Mouse (Mus musculus): ENCODE measurements around the gene Elp6. TPM values are rescaled to one million over a fixed set of nuclear protein-coding genes. Genes with fewer than 3 reads are reported as not detected.
A peak's percentile ranks its signal among the peaks of the same experiment; 100 is the strongest.
"Not testable (repeated sequence)": the region's sequence is repeated elsewhere in the genome, so short reads cannot be mapped to it uniquely, and the experiment has no call there.

The Elp6 gene
- polyA plus RNA-seq, 1 experiment from 2014 or later = 16.5 TPM

DNA sequence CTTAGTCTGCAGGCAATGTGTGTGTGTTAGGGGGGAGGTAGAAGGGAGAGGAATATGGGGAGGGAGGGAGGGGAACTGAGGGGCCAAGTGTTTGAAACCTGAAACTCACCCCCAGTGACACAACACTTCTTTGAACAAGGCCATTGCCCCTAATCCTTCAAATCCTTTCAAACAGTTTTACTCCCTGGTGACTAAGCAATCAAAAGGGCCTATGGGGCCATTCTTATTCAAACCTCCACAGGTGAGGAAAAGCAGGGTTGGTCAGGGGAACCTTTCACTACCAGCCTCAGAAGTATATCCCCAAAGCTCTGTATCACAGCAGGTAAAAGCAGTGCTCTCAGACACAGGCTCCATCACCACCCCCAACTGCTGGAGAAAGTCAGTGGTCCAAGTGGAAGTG lies 18.0 kb downstream of the Elp6 start:
- Histone ChIP-seq H3K36me3 (peaks cover 41% of the 10 kb centered on the region), H3K27me3 (replicated peaks) (no peaks in the 10 kb centered on the region), H3K4me2 (no peak overlapping the region), H3K4me3 (no peak overlapping the region), H3K9me3 (replicated peaks) (no peaks in the 10 kb centered on the region), H3K27ac (no peak overlapping the region), H3K4me1 (peaks cover 3% of the 10 kb centered on the region; the same call in 1 of the 2 replicates), H3K9ac (no peak overlapping the region)
- no peak for ATAC-seq

GRCm38 (mm10) chr9:110324181-110324580 lies 19.2 kb downstream of the Elp6 start:
- H3K9ac ChIP-seq = no peak overlapping the region
- H3K27me3 ChIP-seq (replicated peaks) = no peaks in the 10 kb centered on the region
- 64% methylated on average over 1 of the region's 1 CpGs for WGBS (ENCODE audit: insufficient replicate concordance)
- H3K4me3 ChIP-seq = no peak overlapping the region
- H3K4me1 ChIP-seq = peaks cover 14% of the 10 kb centered on the region
- no peaks in the 10 kb centered on the region for H3K9me3 ChIP-seq (replicated peaks)
- H3K4me2 ChIP-seq = no peak overlapping the region
- peaks cover 29% of the 10 kb centered on the region for H3K36me3 ChIP-seq
- H3K27ac ChIP-seq = no peak overlapping the region
- ATAC-seq = no peak

GRCm38 (mm10) chr9:110328178-110328577 lies 23.2 kb downstream of the Elp6 start:
- no peaks in the 10 kb centered on the region for H3K36me3 ChIP-seq
- H3K4me1 ChIP-seq = peaks cover 24% of the 10 kb centered on the region
- 19% methylated on average over 2 of the region's 2 CpGs for WGBS (ENCODE audit: insufficient replicate concordance)
- H3K4me2 ChIP-seq = no peak overlapping the region
- no peak overlapping the region for H3K27ac ChIP-seq
- H3K27me3 ChIP-seq (replicated peaks) = no peaks in the 10 kb centered on the region
- no peak for ATAC-seq
- H3K9me3 ChIP-seq (replicated peaks) = no peaks in the 10 kb centered on the region
- H3K4me3 ChIP-seq = no peak overlapping the region
- H3K9ac ChIP-seq = no peak overlapping the region

- Histone ChIP-seq H3K36me3 (no peaks in the 10 kb centered on the region), H3K27ac (no peak overlapping the region), H3K4me1 (peaks cover 29% of the 10 kb centered on the region), H3K4me3 (no peak overlapping the region), H3K27me3 (replicated peaks) (no peaks in the 10 kb centered on the region), H3K9ac (no peak overlapping the region), H3K9me3 (replicated peaks) (no peaks in the 10 kb centered on the region), H3K4me2 (peak overlapping the region; percentile 16; the same call in 1 of the 2 replicates)
- 18% methylated on average over 5 of the region's 5 CpGs for WGBS (ENCODE audit: insufficient replicate concordance)
- ATAC-seq = no peak
Observed at GRCm38 (mm10) chr9:110328946-110329630, 24.1 kb downstream of the Elp6 start.

DNA sequence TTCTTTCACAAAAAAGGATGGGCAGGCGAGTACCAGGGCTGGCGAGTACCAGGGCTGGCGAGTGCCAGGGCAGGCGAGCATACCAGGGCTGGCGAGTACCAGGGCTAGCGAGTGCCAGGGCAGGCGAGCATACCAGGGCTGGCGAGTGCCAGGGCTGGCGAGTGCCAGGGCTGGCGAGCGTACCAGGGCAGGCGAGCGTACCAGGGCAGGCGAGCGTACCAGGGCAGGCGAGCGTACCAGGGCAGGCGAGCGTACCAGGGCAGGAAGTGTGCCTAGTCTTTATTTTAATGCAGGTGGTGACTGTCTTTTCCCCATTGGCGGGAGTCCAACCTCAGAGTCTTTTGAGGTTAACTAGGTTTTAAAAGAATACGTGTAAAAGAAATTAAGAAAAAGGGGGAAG lies 24.7 kb downstream of the Elp6 start:
- H3K9me3 ChIP-seq (replicated peaks) = no peaks in the 10 kb centered on the region
- 74% methylated on average over 21 of the region's 21 CpGs for WGBS (ENCODE audit: insufficient replicate concordance)
- peaks cover 35% of the 10 kb centered on the region for H3K4me1 ChIP-seq
- H3K36me3 ChIP-seq = no peaks in the 10 kb centered on the region
- H3K4me3 ChIP-seq = no peak overlapping the region
- H3K27me3 ChIP-seq (replicated peaks) = no peaks in the 10 kb centered on the region
- H3K4me2 ChIP-seq = peak overlapping the region; percentile 16; the same call in 1 of the 2 replicates
- no peak overlapping the region for H3K9ac ChIP-seq
- ATAC-seq = no peak
- H3K27ac ChIP-seq = no peak overlapping the region

- H3K36me3 ChIP-seq = no peaks in the 10 kb centered on the region
- H3K9ac ChIP-seq = no peak overlapping the region
- H3K4me2 ChIP-seq = no peak overlapping the region
- H3K9me3 ChIP-seq (replicated peaks) = no peaks in the 10 kb centered on the region
- no peak overlapping the region for H3K27ac ChIP-seq
- 44% methylated on average over 6 of the region's 6 CpGs for WGBS (ENCODE audit: insufficient replicate concordance)
- no peak for ATAC-seq
- no peak overlapping the region for H3K4me3 ChIP-seq
- H3K4me1 ChIP-seq = peaks cover 41% of the 10 kb centered on the region
- H3K27me3 ChIP-seq (replicated peaks) = no peaks in the 10 kb centered on the region
Observed at GRCm38 (mm10) chr9:110330341-110330740, 25.4 kb downstream of the Elp6 start.

DNA sequence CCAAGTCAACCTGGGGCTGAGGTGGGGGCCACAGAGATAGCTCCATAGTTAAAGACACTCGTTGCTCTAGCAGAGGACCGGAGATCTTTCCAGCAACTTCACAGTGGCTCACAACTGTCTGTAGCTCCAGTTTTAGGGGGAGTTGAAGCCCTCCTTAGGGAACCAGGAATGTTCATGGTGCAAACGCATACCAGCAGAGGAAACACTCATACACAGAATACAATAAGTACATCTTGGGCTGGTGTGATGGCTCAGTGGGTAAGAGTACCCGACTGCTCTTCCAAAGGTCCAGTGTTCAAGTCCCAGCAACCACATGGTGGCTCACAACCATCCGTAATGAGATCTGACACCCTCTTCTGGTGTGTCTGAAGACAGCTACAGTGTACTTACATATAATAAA lies 25.9 kb downstream of the Elp6 start:
- H3K4me3 ChIP-seq; H3K9ac ChIP-seq; H3K9me3 ChIP-seq (replicated peaks); H3K4me2 ChIP-seq; H3K27me3 ChIP-seq (replicated peaks); ATAC-seq; H3K27ac ChIP-seq; H3K36me3 ChIP-seq: not testable (repeated sequence)
- H3K4me1 ChIP-seq = peaks cover 46% of the 10 kb centered on the region
- 77% methylated on average over 5 of the region's 5 CpGs for WGBS (ENCODE audit: insufficient replicate concordance)

- Histone ChIP-seq H3K36me3 (no peaks in the 10 kb centered on the region), H3K27me3 (replicated peaks) (no peaks in the 10 kb centered on the region), H3K27ac (peak within 1 kb of the TSS; percentile 72), H3K9ac (peak within 1 kb of the TSS; percentile 88), H3K4me1 (peaks cover 54% of the 10 kb centered on the region), H3K9me3 (replicated peaks) (no peaks in the 10 kb centered on the region), H3K4me3 (peak within 1 kb of the TSS; percentile 87), H3K4me2 (peak within 1 kb of the TSS; percentile 96)
- peak; percentile 93 for ATAC-seq
- under 1% methylated on average over 75 of the region's 78 CpGs for WGBS (ENCODE audit: insufficient replicate concordance)
Observed at GRCm38 (mm10) chr9:110333135-110333895, 28.3 kb downstream of the Elp6 start, which contains the start of gene Scap. Gene Scap (plus strand): TSS chr9:110333288.

GRCm38 (mm10) chr9:110333896-110334259 lies 28.9 kb downstream of the Elp6 start:
- ATAC-seq = peak; percentile 6; the same call in 1 of the 2 replicates
- Histone ChIP-seq H3K27me3 (replicated peaks) (no peaks in the 10 kb centered on the region), H3K27ac (peak overlapping the region; percentile 72), H3K4me3 (peak overlapping the region; percentile 87), H3K4me2 (peak overlapping the region; percentile 96), H3K9me3 (replicated peaks) (no peaks in the 10 kb centered on the region), H3K9ac (peak overlapping the region; percentile 88), H3K36me3 (no peaks in the 10 kb centered on the region), H3K4me1 (peaks cover 54% of the 10 kb centered on the region)
- WGBS (ENCODE audit: insufficient replicate concordance) = 9% methylated on average over 12 of the region's 12 CpGs

GRCm38 (mm10) chr9:110334849-110335248 lies 29.9 kb downstream of the Elp6 start:
- ATAC-seq = no peak
- 48% methylated on average over 8 of the region's 8 CpGs for WGBS (ENCODE audit: insufficient replicate concordance)
- H3K27ac ChIP-seq = no peak overlapping the region
- no peaks in the 10 kb centered on the region for H3K36me3 ChIP-seq
- H3K4me3 ChIP-seq = no peak overlapping the region
- no peaks in the 10 kb centered on the region for H3K9me3 ChIP-seq (replicated peaks)
- H3K4me2 ChIP-seq = peak overlapping the region; percentile 96
- peaks cover 47% of the 10 kb centered on the region for H3K4me1 ChIP-seq
- H3K9ac ChIP-seq = peak overlapping the region; percentile 22; the same call in 1 of the 2 replicates
- H3K27me3 ChIP-seq (replicated peaks) = no peaks in the 10 kb centered on the region

DNA sequence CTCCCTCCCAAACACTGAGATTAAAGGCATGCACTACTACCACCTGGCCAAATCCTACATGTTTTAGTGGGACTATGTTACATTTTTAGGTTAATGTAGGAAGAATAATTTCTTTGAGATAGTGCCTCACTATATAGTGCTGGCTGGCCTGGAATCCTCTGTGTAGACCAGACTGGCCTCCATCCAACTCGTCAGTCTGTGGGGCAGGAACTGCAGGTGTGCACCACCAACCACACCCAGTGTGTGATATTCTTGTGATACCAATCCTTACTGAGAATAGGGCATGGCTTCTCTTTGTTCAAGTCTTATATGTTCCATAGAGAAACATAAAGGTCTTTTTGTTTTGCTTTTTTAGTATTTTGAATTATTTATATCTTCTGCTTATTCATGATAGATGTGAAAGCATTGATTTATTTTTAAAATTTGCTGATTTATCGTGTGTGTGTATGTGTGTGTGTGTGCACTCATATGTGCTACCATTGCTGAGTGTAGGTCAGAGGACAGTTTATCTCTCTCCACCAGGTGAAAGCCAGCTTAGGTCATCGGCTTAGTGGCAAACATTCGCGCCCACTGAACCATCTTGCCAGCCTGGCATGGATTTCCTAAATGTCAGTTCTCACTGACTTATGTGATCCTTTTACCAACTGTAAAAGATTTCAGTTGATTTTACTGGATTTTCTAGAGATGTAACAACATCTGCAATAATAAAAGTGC lies 35.2 kb downstream of the Elp6 start:
- WGBS (ENCODE audit: insufficient replicate concordance) = 57% methylated on average over 5 of the region's 5 CpGs
- no peak overlapping the region for H3K9ac ChIP-seq
- H3K27ac ChIP-seq = no peak overlapping the region
- H3K36me3 ChIP-seq = no peaks in the 10 kb centered on the region
- no peak overlapping the region for H3K4me3 ChIP-seq
- H3K4me1 ChIP-seq = peaks cover 47% of the 10 kb centered on the region
- no peaks in the 10 kb centered on the region for H3K9me3 ChIP-seq (replicated peaks)
- ATAC-seq = no peak
- H3K27me3 ChIP-seq (replicated peaks) = no peaks in the 10 kb centered on the region
- H3K4me2 ChIP-seq = no peak overlapping the region

DNA sequence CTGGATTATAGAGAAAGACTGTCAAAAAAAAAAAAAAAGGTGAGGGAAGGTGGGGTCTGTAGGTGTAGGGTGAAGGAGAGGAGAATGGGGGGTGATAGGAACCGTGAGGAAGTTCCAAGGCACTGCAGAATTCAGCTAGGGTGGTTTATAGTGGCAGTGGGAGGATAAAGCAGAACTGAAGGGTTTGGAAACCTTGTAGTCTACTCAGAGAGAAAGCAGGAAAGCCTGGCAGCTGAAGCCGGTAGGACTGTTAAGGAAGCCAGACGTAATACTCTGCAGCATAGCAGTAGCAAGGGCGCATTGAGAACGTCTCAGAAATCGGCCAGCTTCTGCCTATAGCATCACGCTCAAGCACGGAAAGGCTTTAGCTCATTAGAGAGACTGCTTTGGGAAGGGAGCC lies 37.0 kb downstream of the Elp6 start:
- Histone ChIP-seq H3K36me3 (no peaks in the 10 kb centered on the region), H3K4me3 (no peak overlapping the region), H3K9ac (no peak overlapping the region), H3K9me3 (replicated peaks) (no peaks in the 10 kb centered on the region), H3K4me2 (no peak overlapping the region), H3K27ac (no peak overlapping the region), H3K27me3 (replicated peaks) (no peaks in the 10 kb centered on the region), H3K4me1 (peaks cover 38% of the 10 kb centered on the region)
- 67% methylated on average over 8 of the region's 8 CpGs for WGBS (ENCODE audit: insufficient replicate concordance)
- ATAC-seq = no peak

All from liver, embryonic 12.5 days (tissue).